8 mouse cellular contexts compared by ENCODE assay signal in genomic region chr1:131765357-131766001, GRCm38 (mm10). TPM values are rescaled to one million over a fixed set of nuclear protein-coding genes. Genes with fewer than 3 reads are reported as not detected.
DNase-seq lines count a peak whose midpoint lies in the region; ATAC-seq lines count a peak whose summit lies in the region.

No protein-coding gene starts in this region.

- no peak overlapping the region for H3K27ac ChIP-seq in hindbrain, embryonic 15.5 days (replicated peaks)

- 0 out of 2 replicates have a peak overlapping the region, but pooled peaks have one; percentile 10 for H3K4me2 ChIP-seq in hindbrain, embryonic 15.5 days

- H3K36me3 ChIP-seq in hindbrain, embryonic 15.5 days: no peaks in the 10 kb centered on the region
- no peaks in the 10 kb centered on the region for H3K36me3 ChIP-seq in megakaryocyte, embryonic 14.5 days (replicated peaks; ENCODE audit: low read length)

- peak; percentile 78 for DNase-seq in R1 (ENCODE audit: low read depth, low spot score)
- peak; percentile 79 for DNase-seq in cerebellum, adult 8-10 months
- DNase-seq in forelimb bud, embryonic 11.5 days (ENCODE audit: low read depth, low spot score): peak; percentile 83
- peak; percentile 78 to 85 for DNase-seq in layer of hippocampus, postnatal 36 days
- DNase-seq in right cerebral cortex, adult 2 months (ENCODE audit: low spot score in 2 of 2): peak; percentile 86 to 87
- peak; percentile 80 for DNase-seq in urinary bladder, postnatal 25 days (ENCODE audit: low spot score)

- no peak overlapping the region for H3K4me3 ChIP-seq in hindbrain, embryonic 15.5 days
- peak overlapping the region; percentile 29 for H3K4me3 ChIP-seq in megakaryocyte, embryonic 14.5 days (replicated peaks)

- WGBS in hindbrain, embryonic 15.5 days: 10% methylated on average over 11 of the region's 11 CpGs

- ATAC-seq in hindbrain, embryonic 15.5 days (ENCODE audit: low FRiP score, low read depth): peak; percentile 47; the same call in 1 of the 2 replicates

- H3K27me3 ChIP-seq in hindbrain, embryonic 15.5 days: no peaks in the 10 kb centered on the region
- H3K27me3 ChIP-seq in megakaryocyte, embryonic 14.5 days (replicated peaks): peaks cover 61% of the 10 kb centered on the region

- no peak overlapping the region for H3K9ac ChIP-seq in hindbrain, embryonic 15.5 days

- H3K4me1 ChIP-seq in hindbrain, embryonic 15.5 days (replicated peaks): 0 out of 2 replicates have a peak, but pooled peaks cover 4% of the 10 kb centered on the region
- peaks cover 23% of the 10 kb centered on the region for H3K4me1 ChIP-seq in megakaryocyte, embryonic 14.5 days

- H3K9me3 ChIP-seq in hindbrain, embryonic 15.5 days: no peaks in the 10 kb centered on the region
- no peaks in the 10 kb centered on the region for H3K9me3 ChIP-seq in megakaryocyte, embryonic 14.5 days

RNA-seq across cellular contexts. Expression of gene Slc26a9, which starts 21.7 kb away (rescaled TPM):
- 0.05 and 0.08 TPM in 2 replicates for polyA plus RNA-seq in hindbrain, embryonic 15.5 days (2015; fragmentation: Nextera tagmentation; extraction: Ambion mirVana)
- total RNA-seq in layer of hippocampus, postnatal 36 days (2021): under 1 TPM; 0.12 to 0.15 TPM
- polyA plus RNA-seq in megakaryocyte, embryonic 14.5 days (2012; ENCODE audit: insufficient read depth, low replicate concordance): not detected in 2 replicates

RNA-seq across cellular contexts. Expression of gene Pm20d1, which starts 31.7 kb away (rescaled TPM):
- polyA plus RNA-seq in hindbrain, embryonic 15.5 days (2015; fragmentation: Nextera tagmentation; extraction: Ambion mirVana): 0.26 and 0.41 TPM in 2 replicates
- 1 to 10 TPM; 1.8 to 2.2 TPM for total RNA-seq in layer of hippocampus, postnatal 36 days (2021)
- polyA plus RNA-seq in megakaryocyte, embryonic 14.5 days (2012; ENCODE audit: insufficient read depth, low replicate concordance): not detected in 2 replicates
